Mouse (Mus musculus) adrenal gland, postnatal 36 days (tissue): ENCODE results near the gene Zfp324. TPM values are rescaled to one million over a fixed set of nuclear protein-coding genes. Genes with fewer than 3 reads are reported as not detected.

Experiments used
- DNase-seq, 2 experiments: peaks; one replicate each; pipeline ENCODE4 v3.0.0; 2021; ENCODE audit warnings: mixed read lengths in 1 of 2
- total RNA-seq, 2 experiments: library from RNA; stranded (reverse); gene quantifications; 2 replicates each; pipeline ENCODE4 v1.2.3; 2021

Zfp324 gene
- total RNA-seq, 2 experiments from 2014 or later: 9.3 to 9.5 TPM

DNA sequence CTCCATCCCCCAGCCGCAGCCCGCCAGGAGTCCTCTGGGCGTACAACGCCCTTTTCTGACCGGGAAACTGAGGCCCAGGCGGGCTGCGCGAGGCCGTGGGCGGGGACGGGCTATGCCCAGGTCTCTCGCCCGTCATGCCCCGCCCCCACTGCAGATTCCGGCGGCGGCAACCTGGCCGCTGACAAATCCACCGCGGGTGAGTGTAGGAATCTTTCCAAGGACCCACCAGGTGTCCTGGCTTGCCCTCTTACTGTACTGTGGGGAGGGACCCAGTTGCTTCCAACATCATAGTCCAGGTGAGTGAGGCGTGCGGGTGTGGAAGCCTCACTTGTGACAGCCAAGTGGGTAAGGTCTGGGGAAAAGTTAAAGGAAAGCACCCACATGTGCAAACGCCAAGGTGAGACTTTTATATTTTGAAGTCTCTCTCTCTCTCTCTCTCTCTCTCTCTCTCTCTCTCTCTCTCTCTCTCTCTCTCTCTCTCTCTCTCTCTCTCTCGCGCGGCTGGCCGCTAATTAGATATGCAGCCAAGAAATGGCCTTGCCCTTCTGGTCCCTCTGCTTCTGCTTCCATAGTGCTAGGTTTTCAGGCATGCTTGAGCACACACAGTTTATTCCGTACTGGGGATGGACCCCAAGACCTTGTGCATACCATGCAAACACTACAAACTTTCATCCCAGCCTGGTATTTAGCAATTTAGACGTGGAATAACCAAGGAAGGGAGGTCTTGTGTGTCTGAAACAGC, 637 bp downstream of the Zfp324 start:
- DNase-seq: peak; percentile 78 to 85

DNA sequence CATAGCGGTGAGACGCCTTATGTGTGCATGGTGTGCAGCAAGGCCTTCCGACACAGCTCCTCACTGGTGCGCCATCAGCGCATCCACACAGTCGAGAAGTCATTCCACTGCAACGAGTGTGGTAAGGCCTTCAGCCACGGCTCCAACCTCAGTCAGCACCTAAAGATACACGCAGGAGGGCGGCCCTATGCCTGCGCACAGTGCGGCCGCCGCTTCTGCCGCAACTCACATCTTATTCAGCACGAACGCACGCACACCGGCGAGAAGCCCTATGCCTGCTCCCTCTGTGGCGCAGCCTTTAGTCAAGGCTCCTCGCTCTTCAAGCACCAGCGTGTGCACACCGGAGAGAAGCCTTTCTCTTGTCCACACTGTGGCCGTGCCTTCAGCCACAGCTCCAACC, 5.3 kb downstream of the Zfp324 start:
- no peak for DNase-seq

DNA sequence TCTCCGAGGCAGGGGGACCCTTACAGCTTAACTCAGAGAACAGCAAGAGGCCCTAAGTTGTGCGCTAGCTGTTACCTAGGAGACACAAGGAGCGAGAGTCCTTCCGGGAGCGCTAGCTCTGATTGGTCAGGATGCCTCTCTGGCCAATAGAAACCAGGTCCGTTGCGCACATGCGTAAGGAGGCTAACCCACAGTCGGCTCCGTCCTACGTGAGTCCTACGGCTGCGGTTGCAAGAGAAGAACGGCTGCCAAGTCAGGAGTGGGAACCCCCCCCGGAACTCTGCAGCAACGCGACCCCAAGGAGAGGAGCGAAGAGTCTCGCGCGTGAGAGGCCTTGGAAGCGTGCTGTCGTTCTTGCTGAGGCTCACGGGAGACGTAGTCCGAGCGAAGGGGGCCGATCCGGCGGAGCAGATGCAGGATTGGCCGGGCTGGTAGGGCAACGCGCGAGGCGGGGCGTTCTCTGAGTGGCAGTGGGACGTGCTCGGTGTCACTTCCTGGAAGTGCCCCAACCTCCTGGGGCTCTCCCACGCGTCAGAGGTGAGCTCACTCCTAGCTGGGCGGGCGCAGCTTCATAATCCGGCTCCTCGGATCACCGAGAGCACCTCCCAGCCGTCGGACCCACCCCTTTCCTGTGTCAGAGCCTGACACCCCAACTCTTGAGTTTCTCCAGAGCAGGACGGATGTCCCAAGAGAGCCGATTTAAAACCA, 12.2 kb downstream of the Zfp324 start, which contains the start of gene Zfp446:
TSS of gene Zfp446 (plus strand) at position 167 of the 708 bp plus-strand sequence.
- peak; percentile 99 for DNase-seq

DNA sequence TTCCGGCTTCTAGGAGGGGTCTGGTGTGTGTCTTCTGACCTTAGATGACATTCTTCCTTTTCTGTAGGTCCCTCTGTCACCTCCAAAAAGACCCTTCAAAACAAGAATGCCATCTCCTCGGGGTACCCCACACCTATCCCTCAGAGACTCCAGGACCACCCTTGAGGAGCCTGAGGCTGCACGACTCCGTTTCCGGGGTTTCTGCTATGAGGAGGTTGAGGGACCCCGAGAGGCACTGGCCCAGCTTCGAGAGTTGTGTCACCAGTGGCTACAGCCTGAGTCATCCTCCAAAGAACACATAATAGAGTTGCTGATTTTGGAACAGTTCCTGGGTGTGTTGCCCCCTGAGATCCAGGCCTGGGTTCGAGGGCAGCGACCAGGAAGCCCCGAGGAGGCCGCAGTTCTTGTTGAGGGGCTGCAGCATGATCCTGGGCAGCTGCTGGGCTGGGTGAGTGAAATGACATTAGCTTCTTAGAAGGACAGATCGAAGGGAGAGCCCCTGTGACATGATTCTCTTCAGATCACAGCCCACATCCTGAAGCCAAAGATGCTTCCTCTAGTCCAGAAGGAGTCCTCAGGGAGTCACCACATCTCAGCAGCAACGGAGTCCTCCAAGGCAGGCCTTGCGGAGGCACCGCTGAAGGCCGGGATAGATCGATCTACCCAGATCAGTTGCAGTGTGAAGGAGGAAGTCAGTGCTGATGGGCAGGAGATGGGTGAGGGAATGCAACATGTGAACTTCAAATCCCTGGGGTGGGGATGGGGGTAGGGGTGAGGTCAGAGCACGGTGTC, 13.5 kb downstream of the Zfp324 start:
- no peak for DNase-seq

DNA sequence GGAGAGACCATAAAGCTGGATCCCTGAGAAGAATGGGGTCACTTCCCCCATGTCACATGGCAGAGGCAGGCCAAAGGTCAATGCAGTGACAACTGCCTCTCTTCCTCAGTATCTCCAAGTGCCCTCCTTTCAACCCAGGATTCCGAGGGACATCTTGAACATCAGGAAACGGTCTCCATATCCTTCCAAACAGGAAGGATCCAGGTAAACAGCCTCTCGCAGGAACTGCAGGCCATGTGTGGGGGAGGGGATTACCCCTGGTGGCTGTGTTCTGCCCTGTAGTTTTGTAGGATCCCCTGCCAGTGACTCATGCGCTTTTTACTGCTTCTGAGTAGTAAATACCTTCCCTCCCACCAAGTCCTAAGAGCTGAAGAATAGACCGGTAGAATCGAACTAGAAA, 14.1 kb downstream of the Zfp324 start:
- DNase-seq: no peak

DNA sequence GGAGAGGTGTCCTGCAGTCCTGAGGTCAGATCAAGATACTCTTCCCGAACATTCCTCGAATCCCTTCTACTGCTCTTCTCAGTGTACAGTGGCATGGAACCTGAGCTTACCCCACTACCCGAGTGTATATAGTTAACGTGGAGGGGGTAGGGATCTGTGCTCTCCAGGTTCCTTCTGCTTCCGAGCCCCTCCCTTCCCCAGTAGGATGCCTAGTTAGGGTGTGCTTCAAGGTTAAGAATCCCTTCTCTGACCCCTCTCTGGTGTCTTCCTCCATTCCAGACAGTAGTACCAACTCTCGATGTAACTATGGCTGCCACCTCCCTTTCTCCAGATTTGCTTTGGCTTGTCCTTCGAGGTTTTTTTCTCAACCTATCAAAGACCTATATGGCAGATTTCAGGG, 14.7 kb downstream of the Zfp324 start:
- DNase-seq: no peak

DNA sequence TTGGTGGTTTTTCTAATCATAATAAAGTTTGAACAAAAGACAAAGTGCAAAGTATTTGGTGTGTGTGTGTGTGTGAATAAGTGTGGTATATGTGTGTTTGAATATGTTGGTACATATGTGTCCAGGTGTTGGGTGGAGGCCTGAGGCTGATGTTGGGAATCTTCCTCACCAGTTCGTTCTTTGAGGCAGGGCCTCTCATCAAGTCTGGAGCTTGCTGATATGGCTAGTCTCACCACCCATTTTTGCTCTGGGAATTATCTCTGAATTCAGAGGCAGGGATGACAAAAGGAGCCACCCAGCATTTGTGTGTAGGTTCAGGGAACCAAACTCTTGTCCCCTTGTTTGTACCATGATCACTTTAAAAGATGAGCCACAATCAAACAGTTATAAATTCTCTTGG, 20.1 kb downstream of the Zfp324 start:
- DNase-seq: no peak

DNA sequence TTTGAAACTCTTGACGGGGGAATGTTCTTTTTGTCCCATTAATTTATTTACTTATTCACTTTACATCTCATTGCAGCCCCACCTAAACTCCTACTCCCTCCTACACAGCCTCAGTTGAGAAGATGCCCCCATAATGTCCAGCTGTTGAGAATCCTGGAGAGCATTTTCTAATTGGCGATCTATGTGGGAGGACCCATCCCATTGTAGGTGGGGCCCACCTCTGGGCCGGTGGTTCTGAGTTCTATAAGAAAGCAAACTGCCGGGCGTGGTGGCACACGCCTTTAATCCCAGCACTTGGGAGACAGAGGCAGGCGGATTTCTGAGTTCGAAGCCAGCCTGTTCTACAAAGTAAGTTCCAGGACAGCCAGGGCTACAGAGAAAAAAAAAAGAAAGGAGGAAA, 21.3 kb downstream of the Zfp324 start:
- DNase-seq: no peak

DNA sequence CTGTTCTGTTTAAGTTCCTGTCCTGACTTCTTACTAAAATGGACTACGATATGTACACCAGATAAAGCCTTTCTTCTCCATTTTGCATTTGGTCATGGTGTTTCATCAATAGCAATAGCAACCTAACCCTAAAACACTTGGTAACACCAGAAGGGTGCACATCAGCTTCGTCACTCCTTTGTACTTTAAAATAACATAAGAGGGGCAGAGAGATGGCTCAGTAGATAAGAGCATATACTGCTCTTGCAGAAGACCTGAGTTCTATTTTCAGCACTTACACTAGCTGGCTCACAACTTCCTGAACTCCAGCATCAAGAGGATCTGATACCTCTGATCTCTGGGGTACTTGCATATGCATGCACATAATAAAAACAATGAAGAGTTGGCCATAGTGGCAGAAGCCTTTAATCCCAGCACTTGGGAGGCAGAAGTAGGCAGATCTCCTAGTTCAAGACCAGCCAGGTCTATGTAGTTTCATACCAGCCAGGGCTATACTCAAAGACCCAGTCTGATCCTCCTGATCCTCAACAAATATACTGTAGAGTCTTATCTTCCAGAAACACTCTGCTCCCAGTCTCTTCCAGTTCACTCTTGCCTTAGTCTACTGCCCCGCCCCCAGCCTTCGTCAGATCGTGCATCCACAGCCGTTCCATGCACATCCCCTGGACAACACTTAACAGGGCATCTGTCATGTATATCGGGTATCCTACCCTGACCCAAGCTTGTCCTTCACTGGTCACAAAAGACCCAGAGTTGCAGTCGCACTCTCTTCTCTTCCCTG, 22.0 kb downstream of the Zfp324 start:
- no peak for DNase-seq

DNA sequence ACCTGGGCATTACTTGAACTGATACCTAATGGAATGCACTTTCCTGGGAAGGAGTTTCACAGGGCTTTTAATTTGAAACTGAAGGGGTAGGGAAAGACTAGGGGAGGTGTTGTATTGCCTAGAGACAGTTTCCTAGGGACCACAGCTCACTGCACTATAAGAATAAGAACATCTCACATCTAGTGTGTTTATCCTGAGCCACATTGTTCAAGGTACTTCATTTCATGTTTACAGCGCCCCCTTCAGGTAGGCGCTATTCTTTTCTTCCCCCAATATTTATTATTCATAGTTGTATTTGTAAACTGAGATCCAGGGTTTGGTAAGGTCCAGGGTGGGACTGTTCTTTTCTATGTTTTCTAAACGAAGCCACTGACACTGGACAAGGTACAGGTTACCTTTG, 26.6 kb downstream of the Zfp324 start:
- peak in 1 of 2 experiments; percentile 58 for DNase-seq

DNA sequence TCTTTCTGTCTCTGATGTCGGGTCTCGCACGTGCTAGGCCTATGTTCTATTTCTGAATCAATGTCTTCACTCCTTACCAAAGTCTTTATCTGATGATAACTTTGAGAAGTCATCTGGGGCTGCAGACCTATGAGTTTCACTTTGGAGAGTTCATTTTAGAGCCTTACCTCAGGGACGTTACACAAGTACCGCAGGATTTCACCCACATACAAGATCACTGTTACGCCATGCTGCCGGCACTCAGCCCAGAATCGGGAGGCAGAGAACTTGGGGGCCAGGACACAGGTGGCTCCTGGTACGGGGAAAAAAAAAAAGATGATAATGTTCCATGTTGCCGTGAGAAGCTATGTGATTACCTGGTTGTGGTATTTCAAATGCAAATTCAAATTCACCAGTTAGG, 27.5 kb downstream of the Zfp324 start:
- DNase-seq: no peak

DNA sequence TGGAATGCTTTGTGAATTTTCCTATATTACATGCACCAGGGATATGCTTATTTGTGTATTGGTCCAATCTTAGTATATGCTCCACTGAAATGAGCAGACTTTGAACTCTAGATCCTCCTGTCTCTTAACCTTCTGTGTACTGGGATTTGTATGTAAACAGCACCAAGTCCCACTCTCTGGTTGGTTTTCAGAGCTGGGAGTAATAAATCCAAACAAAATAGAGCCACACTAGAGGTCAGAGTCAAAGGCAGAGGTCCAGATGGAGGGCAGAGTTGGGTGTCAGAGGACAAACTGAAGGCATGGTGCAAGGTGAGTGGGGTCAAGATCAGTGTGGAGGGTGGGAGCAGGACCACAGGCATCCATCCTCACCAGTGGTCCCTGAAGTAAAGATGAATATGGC, 30.2 kb downstream of the Zfp324 start:
- DNase-seq: no peak

DNA sequence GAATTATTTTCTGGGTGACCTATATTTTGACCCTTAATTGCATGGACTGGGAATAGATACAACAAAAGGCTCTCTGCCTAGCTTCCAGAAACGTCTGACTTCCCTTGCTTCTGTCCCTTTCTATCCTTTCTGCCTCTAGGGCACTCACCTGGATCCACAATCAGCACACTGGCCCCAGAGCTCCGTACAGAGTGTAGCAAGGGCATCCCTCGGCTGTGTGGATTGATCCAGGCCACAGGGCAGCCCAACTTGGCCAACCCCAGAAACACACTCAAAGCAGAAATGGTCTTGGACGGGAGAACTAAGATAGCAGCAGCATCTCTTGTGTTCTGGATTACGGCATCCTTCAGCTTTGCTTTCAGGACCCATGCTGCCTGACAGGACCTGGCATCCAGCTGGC, 31.6 kb downstream of the Zfp324 start:
- DNase-seq: no peak

DNA sequence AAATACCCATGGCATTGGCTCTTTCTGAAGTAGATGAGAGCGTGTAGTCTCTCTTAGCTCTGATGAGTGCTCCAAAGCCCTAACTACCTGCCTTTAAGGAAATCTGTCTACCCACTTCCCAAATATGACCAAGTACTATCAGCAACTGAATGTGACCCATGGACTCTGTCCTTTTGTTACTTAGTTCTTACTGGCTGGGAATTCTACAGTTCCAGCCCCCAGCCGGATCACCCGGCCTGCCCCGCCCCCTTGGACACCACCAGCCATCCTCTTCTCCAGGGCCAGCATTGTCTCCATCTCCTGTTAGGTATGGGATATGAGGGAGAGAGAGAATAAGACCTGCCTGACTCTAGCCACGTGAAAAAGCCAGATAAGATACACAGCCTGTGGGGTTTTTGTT, 32.4 kb downstream of the Zfp324 start, which contains the start of gene Slc27a5:
TSS of gene Slc27a5 (minus strand) at position 140 of the 400 bp plus-strand sequence.
- no peak for DNase-seq

DNA sequence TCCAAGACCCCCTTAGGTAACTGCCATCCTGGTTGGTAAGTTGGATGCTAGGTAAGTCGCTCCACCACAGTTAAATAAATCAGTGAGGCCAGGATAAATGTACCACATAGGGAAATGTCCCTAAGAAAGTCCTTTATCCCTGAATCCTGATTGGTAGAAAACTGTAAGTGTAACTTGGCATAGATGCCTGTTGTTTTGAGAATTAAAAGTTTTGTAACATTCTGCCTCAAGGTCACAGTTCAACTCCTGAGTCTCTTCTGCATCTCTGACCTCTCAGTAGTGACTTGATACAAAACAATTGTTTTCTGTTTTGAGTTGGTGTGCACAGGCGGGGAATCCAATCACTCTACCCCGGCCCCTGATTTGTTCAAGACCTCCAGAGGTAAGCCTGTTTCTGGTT, 33.2 kb downstream of the Zfp324 start, which contains the start of gene Trim28:
TSS of gene Trim28 (plus strand) at position 264 of the 400 bp plus-strand sequence.
- DNase-seq: no peak

DNA sequence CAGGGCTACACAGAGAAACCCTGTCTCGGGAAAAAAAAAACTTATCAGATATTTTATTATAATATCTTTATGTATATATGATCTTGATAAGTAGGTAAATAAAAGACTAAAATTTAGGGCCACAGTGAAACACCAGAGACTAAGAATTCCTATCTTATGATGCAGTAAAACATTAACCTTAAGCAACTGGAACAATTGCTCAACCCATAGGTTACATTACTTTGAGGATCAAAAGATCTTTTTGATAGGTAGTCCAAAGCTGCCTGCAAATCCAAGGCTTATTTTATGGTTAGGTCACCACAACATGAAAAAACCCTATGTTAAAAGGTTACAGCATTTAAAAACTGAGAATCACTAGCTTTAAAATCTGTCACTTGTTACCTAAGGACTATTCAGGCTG, 35.9 kb downstream of the Zfp324 start:
- DNase-seq: no peak

DNA sequence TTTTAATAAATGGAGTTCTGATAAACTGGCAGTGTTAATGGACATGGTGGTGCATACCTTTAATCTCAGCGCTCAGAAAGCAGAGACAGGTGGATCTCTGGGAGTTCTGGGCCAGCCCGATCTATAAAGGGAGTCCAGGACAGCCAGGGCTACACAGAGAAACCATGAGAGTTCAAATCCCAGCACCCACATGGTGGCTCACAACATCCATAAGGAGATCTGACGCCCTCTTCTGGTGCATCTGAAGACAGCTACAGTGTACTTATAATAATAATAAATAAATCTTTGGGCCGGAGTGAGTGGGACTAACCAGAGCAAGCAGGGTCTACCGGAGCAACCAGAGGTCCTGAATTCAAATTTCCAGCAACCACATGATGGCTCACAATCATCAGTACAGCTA, 37.7 kb downstream of the Zfp324 start:
- no peak for DNase-seq

DNA sequence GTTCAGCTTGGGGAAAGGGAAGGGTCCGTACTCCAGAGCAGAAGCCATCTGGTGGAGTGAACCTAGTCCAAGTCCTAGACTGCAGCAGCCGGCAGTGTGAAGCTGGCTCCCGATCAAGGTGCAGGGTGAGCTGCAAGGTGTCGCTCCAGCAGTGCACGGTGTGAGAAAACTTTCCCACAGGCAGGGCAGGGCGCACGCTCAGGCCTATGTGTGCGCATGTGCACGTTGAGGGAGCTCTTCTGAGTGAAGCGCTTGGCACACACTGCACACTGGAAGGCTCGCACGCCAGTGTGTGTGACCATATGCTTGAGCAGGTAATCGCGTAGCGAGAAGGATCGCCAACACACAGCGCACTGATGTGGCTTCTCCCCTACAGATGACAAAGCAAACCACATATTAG, 40.4 kb downstream of the Zfp324 start:
- no peak for DNase-seq

DNA sequence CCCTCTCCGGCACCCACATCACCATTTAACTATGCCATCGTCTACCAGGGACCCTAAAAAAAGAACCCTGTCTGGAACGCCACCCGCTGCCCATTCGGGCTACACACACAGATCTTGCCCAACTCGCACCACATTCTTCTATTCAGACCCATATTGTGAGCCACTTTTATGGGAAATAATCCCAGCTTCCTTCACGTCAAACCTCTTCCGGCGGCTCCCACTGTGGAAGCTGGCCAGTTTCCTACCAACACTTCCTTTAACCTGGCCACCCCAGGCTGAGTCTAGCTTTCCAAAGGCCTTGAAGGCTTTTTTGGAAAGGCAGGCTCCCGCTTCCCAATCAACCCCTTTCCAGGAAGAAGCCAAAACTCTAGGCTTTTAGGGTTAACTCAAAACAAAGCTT, 40.9 kb downstream of the Zfp324 start:
- no peak for DNase-seq

DNA sequence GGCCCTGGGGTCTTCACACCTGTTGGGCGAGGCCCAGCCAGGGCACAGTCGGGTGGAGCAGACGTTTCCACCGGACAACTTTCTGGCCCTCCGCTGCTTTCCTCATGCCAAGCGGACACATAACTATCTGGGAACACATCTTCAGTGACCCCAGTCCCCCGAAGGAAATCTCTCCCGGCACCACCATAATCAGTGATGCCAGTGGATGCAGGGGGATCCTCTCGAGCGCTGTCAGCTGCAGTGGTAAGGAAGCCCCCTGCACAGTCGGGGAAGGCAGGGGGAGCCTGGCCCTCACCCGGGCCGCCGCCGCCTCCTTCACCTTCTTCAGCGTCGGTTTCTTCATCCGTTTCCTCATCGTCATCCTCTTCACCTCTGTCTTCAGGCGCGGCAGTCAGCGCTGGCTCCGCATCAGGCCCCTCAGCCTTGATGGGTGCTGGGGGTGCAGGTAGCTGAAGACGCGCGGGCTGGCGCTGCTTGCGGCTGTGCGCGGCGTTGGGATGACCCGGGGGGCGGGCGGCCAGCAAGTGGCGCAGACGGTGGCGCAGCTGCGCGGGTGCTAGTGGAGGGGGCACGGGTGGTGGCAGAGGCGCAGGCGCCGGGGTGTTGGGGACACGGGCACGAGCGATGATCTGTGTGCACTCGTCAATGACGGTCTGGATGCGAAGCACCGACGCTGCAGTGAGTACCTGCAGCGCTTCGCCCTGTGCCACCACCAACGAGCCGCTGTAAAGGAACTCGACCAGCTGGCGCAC, 41.9 kb downstream of the Zfp324 start:
- DNase-seq: no peak
